Mouse (Mus musculus) lung, postnatal 0 days (tissue): ENCODE measurements at regions not wholly inside any gene's neighbourhood (a gene's known extent, or its start where the extent isn't known, plus 50 kb on each side); places are given as distances from the start of the nearest gene placed in this dataset.

ENCODE experiments used
- ATAC-seq: fragments of 200-750 bp; cut with Nextera tagmentation; 2 replicates; pipeline ENCODE4 v1.8.0; 2017; ENCODE audit warnings: moderate library complexity
- DNase-seq: peaks from one replicate; pipeline ENCODE4 v3.0.0-alpha.2; 2016; ENCODE audit warnings: low spot score
- H3K27ac ChIP-seq: fragments of 300-500 bp; sonication (generic); 2 replicates; pipeline ENCODE4 v1.5.1; 2014; ENCODE audit warnings: antibody characterized with exemption, mild to moderate bottlenecking, low read length, mixed read lengths
- H3K27me3 ChIP-seq: fragments of 300-500 bp; sonication (generic); replicated peaks from 2 replicates; pipeline ENCODE4 v1.6.1; 2014; ENCODE audit warnings: low read length, mixed read lengths; ENCODE audit not compliant: insufficient read depth
- H3K36me3 ChIP-seq: fragments of 300-500 bp; sonication (generic); 2 replicates; pipeline ENCODE4 v1.6.1; 2014; ENCODE audit warnings: low read length, mixed read lengths; ENCODE audit not compliant: insufficient read depth
- H3K4me1 ChIP-seq: fragments of 300-500 bp; sonication (generic); 2 replicates; pipeline ENCODE4 v1.6.1; 2014; ENCODE audit warnings: antibody characterized with exemption, low read depth, low read length, mixed read lengths; ENCODE audit not compliant: insufficient read depth
- H3K4me2 ChIP-seq: fragments of 300-500 bp; sonication (generic); replicated peaks from 2 replicates; pipeline ENCODE4 v1.6.1; 2014; ENCODE audit warnings: low read depth, mild to moderate bottlenecking, low read length, moderate library complexity, mixed read lengths
- H3K4me3 ChIP-seq: fragments of 300-500 bp; sonication (generic); 2 replicates; pipeline ENCODE4 v1.5.1; 2014; ENCODE audit warnings: low read depth, low read length
- H3K9ac ChIP-seq: fragments of 300-500 bp; sonication (generic); replicated peaks from 2 replicates; pipeline ENCODE4 v1.6.1; 2014; ENCODE audit warnings: low read depth, mild to moderate bottlenecking
- H3K9me3 ChIP-seq: fragments of 300-500 bp; sonication (generic); 2 replicates; pipeline ENCODE4 v1.6.1; 2016; ENCODE audit warnings: low read length, mixed read lengths
- CTCF ChIP-seq: IDR thresholded peaks from 2 replicates; pipeline ENCODE4 v1.5.1; 2016; ENCODE audit warnings: antibody characterized with exemption, mild to moderate bottlenecking
- EP300 ChIP-seq: IDR thresholded peaks from 2 replicates; pipeline ENCODE4 v1.6.1; 2016; ENCODE audit warnings: antibody characterized with exemption, mild to moderate bottlenecking, control low read depth
- WGBS: fragments of 180-500 bp; shearing (Covaris S2); extraction: QIAGEN DNeasy Blood & Tissue Kit; methylation state at CpG from one replicate; pipeline ENCODE4 v1.1.7; 2014; 5-methylcytosine and 5-hydroxymethylcytosine counted together

GRCm38 (mm10) chr10:117934797-117935196 lies 89.0 kb upstream of the Rap1b start:
- WGBS = 69% methylated on average over 9 of the region's 9 CpGs
- ATAC-seq = no peak
- no peak overlapping the region for H3K4me2 ChIP-seq

GRCm38 (mm10) chr10:117938717-117939116 lies 92.9 kb upstream of the Rap1b start:
- H3K9me3 ChIP-seq = no peaks in the 10 kb centered on the region
- TF ChIP-seq CTCF (no peak), EP300 (no peak)
- H3K27me3 ChIP-seq = no peaks in the 10 kb centered on the region
- no peak overlapping the region for H3K9ac ChIP-seq
- 51% methylated on average over 8 of the region's 8 CpGs for WGBS
- DNase-seq = no peak
- no peak for ATAC-seq
- no peak overlapping the region for H3K4me2 ChIP-seq
- no peak overlapping the region for H3K4me3 ChIP-seq
- H3K27ac ChIP-seq = no peak overlapping the region
- no peaks in the 10 kb centered on the region for H3K4me1 ChIP-seq
- no peaks in the 10 kb centered on the region for H3K36me3 ChIP-seq

More at GRCm38 (mm10) chr10:117934797-117935196, 89.0 kb upstream of the Rap1b start:
- Histone ChIP-seq H3K9me3 (no peaks in the 10 kb centered on the region), H3K36me3 (no peaks in the 10 kb centered on the region), H3K27me3 (no peaks in the 10 kb centered on the region), H3K9ac (no peak overlapping the region), H3K4me1 (no peaks in the 10 kb centered on the region), H3K4me3 (no peak overlapping the region), H3K27ac (no peak overlapping the region)
- DNase-seq = no peak
- TF ChIP-seq CTCF = no peak
- TF ChIP-seq EP300 = no peak

GRCm38 (mm10) chr10:117940441-117941265 lies 94.8 kb upstream of the Rap1b start:
- Histone ChIP-seq H3K36me3 (no peaks in the 10 kb centered on the region), H3K4me2 (peak overlapping the region; percentile 18; the same call in 1 of the 2 replicates), H3K27me3 (no peaks in the 10 kb centered on the region), H3K4me1 (no peaks in the 10 kb centered on the region), H3K27ac (no peak overlapping the region), H3K9ac (no peak overlapping the region), H3K4me3 (no peak overlapping the region), H3K9me3 (no peaks in the 10 kb centered on the region)
- peak; percentile 73 for ATAC-seq
- TF ChIP-seq CTCF (no peak), EP300 (peak; percentile 81)
- 29% methylated on average over 10 of the region's 10 CpGs for WGBS
- peak; percentile 75 for DNase-seq

GRCm38 (mm10) chr10:117941266-117941651 lies 95.4 kb upstream of the Rap1b start:
- Histone ChIP-seq H3K9ac (no peak overlapping the region), H3K4me1 (no peaks in the 10 kb centered on the region), H3K27me3 (no peaks in the 10 kb centered on the region), H3K9me3 (no peaks in the 10 kb centered on the region), H3K27ac (no peak overlapping the region), H3K36me3 (no peaks in the 10 kb centered on the region), H3K4me2 (peak overlapping the region; percentile 18; the same call in 1 of the 2 replicates), H3K4me3 (no peak overlapping the region)
- WGBS = 46% methylated on average over 3 of the region's 3 CpGs
- TF ChIP-seq EP300 = no peak
- TF ChIP-seq CTCF = no peak
- DNase-seq = no peak
- ATAC-seq = no peak

GRCm38 (mm10) chr10:117943702-117944307 lies 98.0 kb upstream of the Rap1b start:
- no peak overlapping the region for H3K27ac ChIP-seq
- no peaks in the 10 kb centered on the region for H3K27me3 ChIP-seq
- no peak overlapping the region for H3K9ac ChIP-seq
- H3K9me3 ChIP-seq = no peaks in the 10 kb centered on the region
- no peaks in the 10 kb centered on the region for H3K4me1 ChIP-seq
- TF ChIP-seq CTCF (no peak), EP300 (no peak)
- no peak for DNase-seq
- no peak overlapping the region for H3K4me2 ChIP-seq
- H3K36me3 ChIP-seq = no peaks in the 10 kb centered on the region
- ATAC-seq = no peak
- WGBS = 86% methylated on average over 6 of the region's 6 CpGs
- no peak overlapping the region for H3K4me3 ChIP-seq

GRCm38 (mm10) chr10:117947191-117947590 lies 101.4 kb upstream of the Rap1b start:
- 35% methylated on average over 13 of the region's 13 CpGs for WGBS
- no peak overlapping the region for H3K4me3 ChIP-seq
- H3K9me3 ChIP-seq = no peaks in the 10 kb centered on the region
- H3K9ac ChIP-seq = no peak overlapping the region
- no peaks in the 10 kb centered on the region for H3K4me1 ChIP-seq
- no peaks in the 10 kb centered on the region for H3K36me3 ChIP-seq
- H3K27me3 ChIP-seq = no peaks in the 10 kb centered on the region
- ATAC-seq (no peak), DNase-seq (no peak)
- H3K27ac ChIP-seq = no peak overlapping the region
- TF ChIP-seq CTCF (no peak), EP300 (no peak)
- no peak overlapping the region for H3K4me2 ChIP-seq
